Mouse (Mus musculus) olfactory bulb, adult 2 months (tissue): Measurements from ENCODE around the gene Krt7. TPM values are rescaled to one million over a fixed set of nuclear protein-coding genes. Genes with fewer than 3 reads are reported as not detected.

Experiments
- H3K27ac ChIP-seq: fragments of 200-500 bp; 2 replicates; pipeline ENCODE4 v1.5.1; 2012; ENCODE audit warnings: low read depth, low read length; ENCODE audit not compliant: insufficient read depth
- H3K4me1 ChIP-seq: fragments of 200-500 bp; 2 replicates; pipeline ENCODE4 v1.6.1; 2012; ENCODE audit warnings: low read length; ENCODE audit not compliant: control insufficient read depth, insufficient read depth
- H3K4me3 ChIP-seq: fragments of 200-500 bp; 2 replicates; pipeline ENCODE4 v1.5.1; 2012; ENCODE audit warnings: mild to moderate bottlenecking, low read depth, low read length, moderate library complexity; ENCODE audit not compliant: insufficient read depth
- CTCF ChIP-seq: fragments of 200-500 bp; IDR thresholded peaks from 2 replicates; pipeline ENCODE4 v1.5.1; 2012; ENCODE audit warnings: low read depth, mild to moderate bottlenecking, low read length, moderate library complexity; ENCODE audit not compliant: insufficient read depth
- POLR2A ChIP-seq: fragments of 200-500 bp; IDR thresholded peaks from 2 replicates; pipeline ENCODE4 v1.6.1; 2012; ENCODE audit warnings: mild to moderate bottlenecking, low read depth, low read length, moderate library complexity; ENCODE audit not compliant: insufficient read depth
- WGBS: fragments of 180-500 bp; shearing (Covaris S2); methylation state at CpG from one replicate; pipeline ENCODE4 v1.1.7; 2018; 5-methylcytosine and 5-hydroxymethylcytosine counted together
- polyA plus RNA-seq: library from polyadenylated mRNA; stranded (reverse); fragments of >200 nt; gene quantifications from 2 replicates; pipeline ENCODE4 v1.2.4, GENCODE M21; 2012; ENCODE audit warnings: low replicate concordance; ENCODE audit not compliant: missing spikeins, insufficient read depth, insufficient read length

The Krt7 gene
- polyA plus RNA-seq, 1 experiment: not detected

GRCm38 (mm10) chr15:101453093-101453736 lies 42.4 kb downstream of the Krt7 start:
- TF ChIP-seq CTCF (peak; percentile 82), POLR2A (no peak)
- Histone ChIP-seq H3K27ac (no peak overlapping the region), H3K4me3 (no peak overlapping the region), H3K4me1 (peaks cover 7% of the 10 kb centered on the region; the same call in 1 of the 2 replicates)
- WGBS: 12% methylated on average over 13 of the region's 13 CpGs

GRCm38 (mm10) chr15:101454774-101455173 lies 43.9 kb downstream of the Krt7 start:
- H3K4me1 ChIP-seq: peaks cover 13% of the 10 kb centered on the region; the same call in 1 of the 2 replicates
- TF ChIP-seq CTCF: no peak
- TF ChIP-seq POLR2A: no peak
- 93% methylated on average over 8 of the region's 8 CpGs for WGBS
- H3K27ac ChIP-seq: no peak overlapping the region
- H3K4me3 ChIP-seq: no peak overlapping the region

GRCm38 (mm10) chr15:101455292-101455691 lies 44.4 kb downstream of the Krt7 start:
- Histone ChIP-seq H3K4me3 (no peak overlapping the region), H3K4me1 (peaks cover 13% of the 10 kb centered on the region; the same call in 1 of the 2 replicates), H3K27ac (no peak overlapping the region)
- no peak for TF ChIP-seq CTCF
- no peak for TF ChIP-seq POLR2A
- WGBS: 93% methylated on average over 2 of the region's 2 CpGs

GRCm38 (mm10) chr15:101455891-101456290 lies 45.0 kb downstream of the Krt7 start:
- H3K27ac ChIP-seq: no peak overlapping the region
- H3K4me1 ChIP-seq: peaks cover 13% of the 10 kb centered on the region; the same call in 1 of the 2 replicates
- no peak overlapping the region for H3K4me3 ChIP-seq
- no peak for TF ChIP-seq CTCF
- no peak for TF ChIP-seq POLR2A
- 94% methylated on average over 6 of the region's 6 CpGs for whole genome bisulfite sequencing

- Histone ChIP-seq H3K27ac (no peak overlapping the region), H3K4me1 (peaks cover 8% of the 10 kb centered on the region; the same call in 1 of the 2 replicates), H3K4me3 (no peak overlapping the region)
- TF ChIP-seq POLR2A (no peak), CTCF (no peak)
- 39% methylated on average over 16 of the region's 16 CpGs for WGBS
Observed at GRCm38 (mm10) chr15:101458361-101458930, 47.6 kb downstream of the Krt7 start.

GRCm38 (mm10) chr15:101459283-101459682 lies 48.4 kb downstream of the Krt7 start:
- Histone ChIP-seq H3K27ac (no peak overlapping the region), H3K4me1 (peaks cover 7% of the 10 kb centered on the region; the same call in 1 of the 2 replicates), H3K4me3 (no peak overlapping the region)
- TF ChIP-seq CTCF: no peak
- no peak for TF ChIP-seq POLR2A
- WGBS: 86% methylated on average over 14 of the region's 14 CpGs

- Histone ChIP-seq H3K4me1 (peaks cover 2% of the 10 kb centered on the region; the same call in 1 of the 2 replicates), H3K4me3 (no peak within 1 kb of the TSS), H3K27ac (no peak within 1 kb of the TSS)
- 93% methylated on average over 13 of the region's 13 CpGs for WGBS
- TF ChIP-seq CTCF (no peak), POLR2A (no peak)
Observed at GRCm38 (mm10) chr15:101463651-101464050, 52.8 kb downstream of the Krt7 start, which contains the start of gene Krt81. Gene Krt81 (minus strand): TSS chr15:101463751.

- H3K4me3 ChIP-seq: no peak overlapping the region
- 89% methylated on average over 4 of the region's 4 CpGs for WGBS
- TF ChIP-seq CTCF: no peak
- TF ChIP-seq POLR2A: no peak
Observed at GRCm38 (mm10) chr15:101469093-101469492, 58.2 kb downstream of the Krt7 start.

GRCm38 (mm10) chr15:101472952-101473528 lies 62.2 kb downstream of the Krt7 start, which contains the start of gene Krt86:
Gene Krt86 (plus strand): TSS chr15:101473478.
- TF ChIP-seq CTCF: no peak
- no peak for TF ChIP-seq POLR2A
- Histone ChIP-seq H3K4me1 (no peaks in the 10 kb centered on the region), H3K4me3 (no peak within 1 kb of the TSS), H3K27ac (no peak within 1 kb of the TSS)
- WGBS: 45% methylated on average over 10 of the region's 10 CpGs

More at GRCm38 (mm10) chr15:101469093-101469492, 58.2 kb downstream of the Krt7 start:
- Histone ChIP-seq H3K4me1 (no peaks in the 10 kb centered on the region), H3K27ac (no peak overlapping the region)
